Mouse (Mus musculus): ENCODE results near the gene Gpatch11.

Gene Gpatch11

GRCm38 (mm10) chr17:78834856-78835835, at the start of gene Gpatch11, which contains the start of gene Heatr5b:
Gene Gpatch11, plus strand, starts transcription at chr17:78835567.
Gene Heatr5b, minus strand, starts transcription at chr17:78835364.
- peak; percentile 97 for DNase-seq

GRCm38 (mm10) chr17:78788273-78788672, 47.1 kb upstream of the Gpatch11 start:
- DNase-seq = peak; percentile 11

GRCm38 (mm10) chr17:78791068-78791689, 44.2 kb upstream of the Gpatch11 start:
- DNase-seq = no peak

GRCm38 (mm10) chr17:78791690-78792070, 43.7 kb upstream of the Gpatch11 start:
- no peak for DNase-seq

GRCm38 (mm10) chr17:78792122-78792521, 43.2 kb upstream of the Gpatch11 start:
- DNase-seq = no peak

GRCm38 (mm10) chr17:78794390-78794789, 41.0 kb upstream of the Gpatch11 start:
- no peak for DNase-seq

- no peak for DNase-seq
These were observed 38.1 kb upstream of the Gpatch11 start for GRCm38 (mm10) chr17:78797222-78797621.

- no peak for DNase-seq
These were observed 26.3 kb upstream of the Gpatch11 start for GRCm38 (mm10) chr17:78809019-78809418.

- no peak for DNase-seq
These were observed 25.8 kb upstream of the Gpatch11 start for GRCm38 (mm10) chr17:78809582-78809981.

GRCm38 (mm10) chr17:78824346-78824745, 11.0 kb upstream of the Gpatch11 start:
- no peak for DNase-seq

- DNase-seq = no peak
These were observed 689 bp downstream of the Gpatch11 start for GRCm38 (mm10) chr17:78836056-78836455.

GRCm38 (mm10) chr17:78842271-78842928, 7.0 kb downstream of the Gpatch11 start:
- no peak for DNase-seq

GRCm38 (mm10) chr17:78856243-78856642, 20.9 kb downstream of the Gpatch11 start:
- DNase-seq = no peak

- DNase-seq = no peak
These were observed 38.5 kb downstream of the Gpatch11 start for GRCm38 (mm10) chr17:78873886-78874285.

- peak; percentile 35 for DNase-seq
These were observed 46.5 kb downstream of the Gpatch11 start for GRCm38 (mm10) chr17:78881878-78882304.

GRCm38 (mm10) chr17:78882401-78883112, 47.2 kb downstream of the Gpatch11 start, which contains the start of gene Eif2ak2:
Gene Eif2ak2, minus strand, starts transcription at chr17:78882573.
- peak; percentile 74 for DNase-seq

GRCm38 (mm10) chr17:78883291-78883690, 47.9 kb downstream of the Gpatch11 start:
- no peak for DNase-seq

- no peak for DNase-seq
These were observed 50.1 kb downstream of the Gpatch11 start for GRCm38 (mm10) chr17:78885286-78886065.

GRCm38 (mm10) chr17:78888554-78888953, 53.2 kb downstream of the Gpatch11 start:
- DNase-seq = no peak

GRCm38 (mm10) chr17:78889184-78889583, 53.8 kb downstream of the Gpatch11 start:
- DNase-seq = no peak

- no peak for DNase-seq
These were observed 55.7 kb downstream of the Gpatch11 start for GRCm38 (mm10) chr17:78891020-78891419.

GRCm38 (mm10) chr17:78894991-78895390, 59.6 kb downstream of the Gpatch11 start:
- DNase-seq = no peak

All from thymus, postnatal 25 days (tissue).